Mouse (Mus musculus) cerebellum, adult 9-11 months (tissue): Measurements from ENCODE around the gene Trim40.
"Not testable (repeated sequence)": the region's sequence is repeated elsewhere in the genome, so short reads cannot be mapped to it uniquely, and the experiment has no call there.

Experiments
- DNase-seq: peaks from one replicate; pipeline ENCODE4 v3.0.0; 2022

The Trim40 gene

GRCm38 (mm10) chr17:36892362-36892761 lies 2.4 kb upstream of the Trim40 start:
- DNase-seq: no peak

GRCm38 (mm10) chr17:36891496-36891895 lies 1.6 kb upstream of the Trim40 start:
- not testable (repeated sequence) for DNase-seq

GRCm38 (mm10) chr17:36885132-36885790 lies 4.7 kb downstream of the Trim40 start:
- DNase-seq: no peak

GRCm38 (mm10) chr17:36883350-36883749 lies 6.6 kb downstream of the Trim40 start:
- no peak for DNase-seq

- no peak for DNase-seq
These were observed 15.3 kb downstream of the Trim40 start for GRCm38 (mm10) chr17:36874636-36875035.

- no peak for DNase-seq
These were observed 19.7 kb downstream of the Trim40 start for GRCm38 (mm10) chr17:36869955-36870810.

GRCm38 (mm10) chr17:36869284-36869954 lies 20.5 kb downstream of the Trim40 start, which contains the start of gene Trim10:
Gene Trim10, plus strand, starts transcription at chr17:36869574.
- no peak for DNase-seq

GRCm38 (mm10) chr17:36868836-36869235 lies 21.1 kb downstream of the Trim40 start:
- no peak for DNase-seq

GRCm38 (mm10) chr17:36866719-36867527 lies 23.0 kb downstream of the Trim40 start, which contains the start of gene Trim15:
Gene Trim15, minus strand, starts transcription at chr17:36867210.
- DNase-seq: no peak

- no peak for DNase-seq
These were observed 28.2 kb downstream of the Trim40 start for GRCm38 (mm10) chr17:36861680-36862079.

- no peak for DNase-seq
These were observed 31.7 kb downstream of the Trim40 start for GRCm38 (mm10) chr17:36858181-36858580.

GRCm38 (mm10) chr17:36856236-36856635 lies 33.7 kb downstream of the Trim40 start:
- no peak for DNase-seq

- DNase-seq: no peak
These were observed 34.4 kb downstream of the Trim40 start for GRCm38 (mm10) chr17:36855484-36855883.

GRCm38 (mm10) chr17:36851627-36852026 lies 38.3 kb downstream of the Trim40 start:
- no peak for DNase-seq

GRCm38 (mm10) chr17:36851200-36851599 lies 38.7 kb downstream of the Trim40 start:
- DNase-seq: no peak

GRCm38 (mm10) chr17:36849992-36850391 lies 39.9 kb downstream of the Trim40 start:
- DNase-seq: no peak

GRCm38 (mm10) chr17:36848911-36849310 lies 41.0 kb downstream of the Trim40 start:
- DNase-seq: no peak

- no peak for DNase-seq
These were observed 45.2 kb downstream of the Trim40 start for GRCm38 (mm10) chr17:36844725-36845124.

GRCm38 (mm10) chr17:36844286-36844719 lies 45.6 kb downstream of the Trim40 start:
- DNase-seq: no peak

GRCm38 (mm10) chr17:36843696-36844095 lies 46.2 kb downstream of the Trim40 start:
- no peak for DNase-seq

- no peak for DNase-seq
These were observed 48.9 kb downstream of the Trim40 start for GRCm38 (mm10) chr17:36840961-36841445.

- DNase-seq: no peak
These were observed 50.0 kb downstream of the Trim40 start for GRCm38 (mm10) chr17:36839931-36840330.
